Mouse (Mus musculus): ENCODE results near the gene Maml2.
A peak's percentile ranks its signal among the peaks of the same experiment; 100 is the strongest.

The Maml2 gene

DNA sequence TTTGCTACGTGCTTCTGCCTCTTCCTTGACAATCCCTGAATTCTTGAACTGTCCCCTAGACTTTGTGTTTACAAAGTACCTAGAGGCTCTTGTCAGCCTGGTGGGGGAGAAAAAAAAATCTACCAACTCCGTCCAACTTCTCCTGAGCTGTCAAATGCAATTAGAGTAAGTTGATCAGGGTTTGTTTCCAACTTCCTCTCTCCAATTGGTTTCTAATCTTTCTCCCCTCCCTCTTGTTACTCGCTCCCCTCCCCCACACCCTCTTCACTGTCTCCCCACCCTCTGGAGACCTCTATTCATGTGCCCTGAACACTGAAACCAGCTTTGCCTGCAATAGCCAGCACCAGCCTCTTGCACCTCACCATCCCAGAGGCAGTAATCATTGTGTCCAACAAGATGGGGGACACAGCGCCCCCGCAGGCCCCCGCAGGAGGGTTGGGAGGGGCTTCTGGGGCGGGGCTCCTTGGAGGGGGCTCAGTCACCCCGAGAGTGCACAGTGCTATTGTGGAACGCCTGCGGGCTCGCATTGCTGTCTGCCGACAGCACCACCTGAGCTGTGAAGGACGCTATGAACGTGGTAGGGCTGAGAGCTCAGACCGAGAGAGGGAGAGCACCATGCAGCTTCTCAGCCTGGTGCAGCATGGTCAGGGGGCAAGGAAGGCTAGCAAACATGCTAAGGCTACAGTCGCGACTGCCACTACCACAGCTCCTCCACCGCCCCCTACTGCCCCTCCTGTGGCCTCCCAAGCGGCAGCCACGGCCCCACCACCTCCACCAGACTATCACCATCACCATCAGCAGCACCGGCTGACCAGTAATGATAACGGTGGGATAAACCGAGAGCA lies at the start of gene Maml2:
TSS of gene Maml2 (plus strand) at position 290 of the 845 bp plus-strand sequence.
- peak; percentile 45 for DNase-seq (ENCODE audit: low spot score)

DNA sequence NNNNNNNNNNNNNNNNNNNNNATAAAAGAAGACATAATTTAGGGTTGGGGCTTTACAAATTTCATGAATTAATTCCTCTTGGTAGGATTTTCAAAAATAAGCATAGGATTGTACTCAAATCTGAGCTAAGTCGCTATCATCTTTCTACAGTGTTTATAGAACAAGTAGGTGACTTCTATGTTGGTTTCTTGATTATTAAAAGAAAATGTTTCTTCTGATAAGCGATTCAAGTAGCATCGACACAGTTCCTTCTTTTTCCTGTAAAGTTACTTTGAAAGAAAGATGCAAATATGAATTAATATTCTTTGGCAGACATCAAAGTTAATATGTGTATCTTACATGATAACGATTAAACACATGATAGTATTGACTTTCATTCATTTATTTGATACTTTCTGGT lies 49.7 kb upstream of the Maml2 start:
- DNase-seq (ENCODE audit: low spot score): no peak

DNA sequence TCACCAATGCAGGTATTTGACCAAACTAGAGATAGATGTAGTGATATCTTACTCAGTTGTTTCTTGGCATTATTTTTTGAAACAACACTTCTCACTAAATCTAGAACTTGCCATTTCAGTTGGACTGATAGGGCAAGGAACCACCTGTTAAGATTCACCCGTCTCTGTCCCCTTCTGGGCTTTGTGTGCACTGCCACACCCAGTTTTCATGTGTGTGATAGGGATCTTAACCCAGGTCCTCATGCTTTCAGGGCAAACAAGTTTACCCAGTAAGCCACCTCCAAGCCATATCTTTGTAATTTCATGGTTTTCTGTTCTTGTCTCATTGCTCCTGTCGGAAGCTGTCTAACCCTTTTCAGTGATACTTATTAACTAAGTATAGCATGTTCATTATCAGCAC lies 46.5 kb upstream of the Maml2 start:
- no peak for DNase-seq (ENCODE audit: low spot score)

DNA sequence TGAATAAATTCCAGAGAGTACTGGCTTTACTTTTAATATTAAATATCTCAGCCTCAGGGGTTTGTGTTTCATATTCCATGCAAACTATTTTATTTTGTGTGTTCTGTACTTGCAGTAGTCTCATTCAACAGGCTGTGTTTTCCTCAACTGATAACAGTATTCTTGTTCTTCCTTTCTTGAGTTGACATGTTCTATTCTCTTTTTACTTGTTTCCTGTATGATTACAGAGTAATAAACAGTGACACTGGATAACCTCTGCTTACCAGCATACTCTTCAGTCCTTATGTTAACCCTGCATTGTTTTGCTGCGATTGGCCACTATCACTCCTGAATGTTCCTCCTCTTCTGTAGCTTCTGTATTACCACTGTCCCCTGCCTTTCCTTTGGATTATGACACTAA lies 41.0 kb upstream of the Maml2 start:
- DNase-seq (ENCODE audit: low spot score): no peak

DNA sequence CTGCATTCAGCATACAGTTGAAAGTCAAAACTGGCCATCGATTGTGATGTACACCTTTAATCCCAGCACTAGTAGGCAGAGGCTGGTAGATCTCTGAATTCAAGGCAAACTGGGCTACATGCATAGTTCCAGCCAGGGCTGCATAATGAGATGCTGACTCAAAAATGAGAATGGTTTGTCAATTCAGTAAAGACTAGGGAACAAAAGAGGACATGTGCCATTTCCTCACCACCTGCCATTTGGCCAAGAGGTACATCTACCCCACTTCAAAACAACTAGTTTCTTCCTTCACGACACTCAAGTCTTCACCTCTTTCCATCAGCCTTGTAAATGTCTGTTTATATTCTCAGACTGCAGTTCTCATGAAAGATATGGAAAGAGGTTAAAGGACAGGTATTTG lies 39.6 kb upstream of the Maml2 start:
- DNase-seq (ENCODE audit: low spot score): no peak

DNA sequence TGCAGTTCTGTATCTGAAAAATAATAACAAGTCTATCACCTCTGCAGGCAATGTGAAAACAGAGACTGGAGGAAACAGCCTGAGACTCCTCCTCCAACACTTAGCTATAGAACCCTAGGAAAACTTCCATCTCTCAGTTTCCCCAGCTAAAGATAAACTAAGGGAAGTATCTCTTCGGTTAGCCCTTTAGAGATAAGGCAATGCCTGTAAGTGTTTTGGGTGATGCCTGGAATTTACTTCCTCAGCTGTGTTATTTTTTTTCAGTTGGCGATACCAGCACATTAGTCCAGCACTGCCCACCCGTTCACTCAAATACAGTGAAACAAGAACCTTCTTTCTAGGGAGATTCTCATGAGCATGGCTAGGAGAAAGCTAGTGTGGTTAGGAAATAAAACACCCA lies 36.8 kb upstream of the Maml2 start:
- no peak for DNase-seq (ENCODE audit: low spot score)

DNA sequence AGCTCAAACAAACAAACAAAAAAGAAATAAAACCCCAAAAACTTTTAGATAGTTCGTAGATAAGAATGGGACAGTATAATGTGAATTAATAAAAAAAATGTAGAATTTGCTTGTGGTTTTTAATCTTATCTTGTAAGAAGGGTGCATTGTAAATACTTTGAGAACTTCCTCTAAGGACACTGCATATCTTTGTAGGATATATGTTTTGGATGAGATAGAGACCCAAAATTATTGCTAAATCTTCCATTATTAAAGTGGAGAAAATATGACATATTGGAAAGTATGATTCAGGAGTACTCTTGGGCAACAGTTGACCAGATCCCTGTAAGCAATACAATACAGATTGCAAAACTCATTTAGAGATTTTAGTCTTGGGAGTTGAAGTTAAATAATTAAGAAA lies 24.5 kb upstream of the Maml2 start:
- DNase-seq (ENCODE audit: low spot score): no peak

DNA sequence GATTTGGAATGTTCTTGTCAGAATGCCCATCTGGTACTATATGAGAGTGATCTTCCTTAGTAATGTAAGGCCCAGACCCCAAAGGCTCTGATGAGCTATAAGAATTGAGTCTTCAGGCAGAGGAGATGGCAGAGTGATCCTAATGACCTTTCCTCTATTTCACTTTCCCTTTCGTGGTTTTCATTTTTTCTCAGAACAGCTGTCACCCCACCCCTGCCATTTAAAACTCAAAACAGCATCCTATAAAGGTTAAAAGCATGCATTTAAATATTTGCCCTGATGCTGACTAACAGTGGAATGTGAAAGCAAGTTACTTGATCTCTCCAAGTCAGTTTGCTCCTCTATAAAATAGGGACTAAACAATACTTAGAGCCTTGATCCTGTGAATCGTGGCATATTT lies 10.3 kb upstream of the Maml2 start:
- DNase-seq (ENCODE audit: low spot score): no peak

DNA sequence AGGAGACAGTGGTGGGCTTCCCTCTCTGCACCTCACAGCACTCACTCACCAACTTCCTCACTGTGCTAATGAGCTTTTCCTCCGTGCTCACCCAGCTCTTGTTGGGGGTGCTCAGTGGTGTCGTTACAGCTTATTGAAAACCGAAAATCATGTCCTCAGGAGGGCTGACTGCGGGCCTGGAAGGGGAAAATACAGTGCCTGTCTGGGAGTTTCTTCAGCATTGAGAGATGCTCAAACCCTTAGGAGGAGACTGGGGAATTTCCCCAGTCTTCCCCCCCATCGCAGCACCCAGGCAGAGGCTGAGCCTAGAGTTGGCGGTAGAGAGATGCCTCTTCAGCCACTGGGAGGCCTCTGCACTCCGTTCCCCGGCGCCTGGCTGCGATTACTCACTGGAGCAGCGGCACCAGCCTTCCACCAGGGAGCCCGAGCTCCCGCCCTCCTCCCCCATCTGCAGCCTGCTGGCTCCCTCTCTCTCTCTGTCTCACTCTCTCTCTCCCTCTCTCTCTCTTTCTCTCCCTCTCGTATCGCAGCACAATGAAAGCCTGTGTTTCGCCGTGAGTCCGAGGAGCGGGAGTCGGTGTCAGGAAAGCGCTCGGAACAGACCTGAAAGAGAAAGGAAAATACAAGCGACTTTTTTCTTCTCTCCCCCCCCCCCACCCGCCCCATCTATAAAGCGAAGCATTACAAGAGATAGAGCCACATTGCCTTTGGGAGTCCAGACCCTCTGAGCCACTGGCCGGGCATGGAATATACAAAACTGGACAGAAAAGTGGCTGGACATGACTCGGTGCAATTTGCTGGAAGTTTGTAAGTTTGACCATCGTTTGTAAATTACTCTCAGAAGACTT lies 1.3 kb upstream of the Maml2 start:
- DNase-seq (ENCODE audit: low spot score): peak; percentile 76

DNA sequence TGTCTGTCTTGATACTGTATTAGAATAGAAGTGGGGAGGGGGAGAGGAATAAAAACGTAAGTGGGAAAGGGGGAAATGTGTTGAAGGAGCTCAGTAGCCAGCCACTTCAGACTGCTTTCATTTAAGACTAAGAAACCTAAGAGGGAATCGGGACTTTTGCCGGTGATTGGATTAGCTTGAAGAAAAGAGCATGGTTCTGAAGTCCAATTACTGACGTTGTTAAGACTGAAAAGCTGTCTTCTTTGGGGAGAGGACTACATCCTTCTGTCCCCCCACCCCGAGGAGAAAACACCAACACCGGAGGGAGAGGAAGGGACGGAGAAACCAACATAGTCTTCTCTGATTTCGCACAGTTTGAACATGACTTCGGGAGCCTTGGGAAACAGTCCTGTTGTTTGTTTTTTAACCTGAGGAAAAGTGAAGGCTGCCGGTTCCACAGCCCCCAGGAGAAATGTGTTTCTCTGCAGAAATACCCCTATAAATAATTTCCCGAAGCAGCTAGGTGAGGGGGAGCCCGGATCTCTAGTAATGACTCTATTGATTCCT lies 562 bp upstream of the Maml2 start:
- DNase-seq (ENCODE audit: low spot score): no peak

DNA sequence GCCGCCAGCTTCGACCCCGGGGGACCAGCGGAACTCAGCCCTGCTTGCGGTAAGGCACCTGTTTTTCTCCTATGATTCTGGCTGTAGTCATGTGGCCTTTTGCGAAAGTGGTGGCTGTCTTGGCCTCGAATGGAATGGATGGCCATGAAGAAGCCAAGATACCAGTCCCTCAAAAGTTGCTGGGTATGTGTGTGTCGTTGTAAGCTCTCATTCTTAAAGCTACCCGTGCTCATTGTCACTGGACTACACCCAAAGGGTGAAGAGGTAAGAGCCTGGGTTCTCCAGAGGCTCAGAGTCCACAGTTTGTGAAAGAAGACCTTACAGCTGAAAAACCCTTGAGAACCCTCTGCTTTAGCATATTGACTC lies 739 bp downstream of the Maml2 start:
- no peak for DNase-seq (ENCODE audit: low spot score)

DNA sequence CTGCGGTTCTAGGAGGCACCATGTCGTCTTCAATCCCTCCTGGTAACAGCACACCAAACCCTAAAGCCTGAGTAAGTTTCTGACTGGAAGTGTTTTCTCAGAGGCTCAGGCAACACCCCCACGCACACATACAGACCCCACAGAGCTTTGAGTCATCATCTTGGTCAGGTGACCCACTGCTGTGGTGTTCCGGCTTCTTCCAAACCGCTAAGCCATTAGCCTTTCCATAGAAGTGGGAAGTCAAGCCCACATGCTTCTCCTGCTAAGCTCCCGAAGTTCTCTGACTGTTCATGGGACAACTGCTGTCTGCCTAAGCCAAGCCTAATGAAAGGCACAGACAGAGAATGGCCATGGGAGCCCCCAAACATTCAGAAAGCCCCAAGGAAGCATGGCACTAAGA lies 1.4 kb downstream of the Maml2 start:
- DNase-seq (ENCODE audit: low spot score): no peak

DNA sequence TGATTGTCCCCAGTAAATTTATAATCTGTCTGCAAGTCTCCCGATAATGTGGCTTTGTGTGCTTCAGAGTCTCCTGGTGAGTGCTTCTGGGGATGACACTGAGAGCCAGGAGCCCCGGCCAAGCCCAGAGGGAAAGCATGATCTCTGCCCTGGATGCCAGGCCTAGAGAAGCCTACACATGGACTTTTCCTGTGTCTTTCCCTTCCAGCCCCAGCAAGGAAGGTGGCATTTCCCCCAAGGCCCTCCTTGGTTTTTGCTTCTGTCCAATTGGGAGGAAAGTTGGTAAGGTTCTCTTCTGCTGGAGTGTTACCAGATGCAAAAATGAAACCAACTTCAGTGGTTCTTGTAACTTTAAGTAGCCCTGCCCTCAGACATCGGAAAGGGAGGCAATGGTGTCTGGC lies 2.3 kb downstream of the Maml2 start:
- no peak for DNase-seq (ENCODE audit: low spot score)

DNA sequence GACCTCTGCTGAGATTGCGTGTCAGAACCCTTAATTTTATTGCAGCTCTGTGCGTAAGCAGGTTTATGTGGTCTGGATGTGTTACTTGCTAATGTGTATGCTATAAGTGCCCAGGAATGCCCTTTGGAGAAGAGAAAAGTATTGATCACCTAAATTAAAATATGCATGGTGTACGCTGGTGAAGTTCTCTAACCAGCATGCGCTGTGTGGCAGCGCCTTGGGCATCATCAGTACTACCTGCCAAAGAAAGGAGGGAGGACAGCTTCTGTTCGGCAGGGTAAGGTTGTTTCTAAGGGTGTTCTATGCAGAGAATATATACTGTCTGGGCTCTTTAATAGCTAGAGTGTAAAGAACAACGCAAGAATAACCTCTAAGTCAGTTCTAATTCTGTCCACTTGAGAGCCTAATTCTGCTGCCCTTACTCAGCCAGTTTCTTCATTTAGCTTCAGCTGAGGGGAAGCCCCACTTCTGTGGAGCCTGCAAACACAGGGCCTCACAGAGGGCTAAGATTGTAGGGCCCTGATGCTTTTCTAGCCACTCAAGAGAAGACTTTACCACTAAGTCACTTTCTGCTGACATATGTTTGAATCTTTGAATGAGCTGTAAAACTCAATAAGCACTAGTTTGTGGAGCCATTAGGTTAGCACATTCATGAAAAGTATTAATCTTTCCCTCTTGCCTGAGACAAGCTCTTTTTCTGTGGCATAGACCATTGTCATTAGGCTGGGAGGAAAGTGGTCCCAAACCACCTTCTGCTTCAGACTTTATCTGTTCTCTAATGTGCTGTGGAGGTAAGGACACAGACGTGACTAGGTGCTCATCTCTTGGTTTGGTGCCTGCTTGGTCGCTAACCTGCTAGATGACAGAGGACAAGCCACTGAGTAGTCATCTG lies 3.4 kb downstream of the Maml2 start:
- DNase-seq (ENCODE audit: low spot score): no peak

DNA sequence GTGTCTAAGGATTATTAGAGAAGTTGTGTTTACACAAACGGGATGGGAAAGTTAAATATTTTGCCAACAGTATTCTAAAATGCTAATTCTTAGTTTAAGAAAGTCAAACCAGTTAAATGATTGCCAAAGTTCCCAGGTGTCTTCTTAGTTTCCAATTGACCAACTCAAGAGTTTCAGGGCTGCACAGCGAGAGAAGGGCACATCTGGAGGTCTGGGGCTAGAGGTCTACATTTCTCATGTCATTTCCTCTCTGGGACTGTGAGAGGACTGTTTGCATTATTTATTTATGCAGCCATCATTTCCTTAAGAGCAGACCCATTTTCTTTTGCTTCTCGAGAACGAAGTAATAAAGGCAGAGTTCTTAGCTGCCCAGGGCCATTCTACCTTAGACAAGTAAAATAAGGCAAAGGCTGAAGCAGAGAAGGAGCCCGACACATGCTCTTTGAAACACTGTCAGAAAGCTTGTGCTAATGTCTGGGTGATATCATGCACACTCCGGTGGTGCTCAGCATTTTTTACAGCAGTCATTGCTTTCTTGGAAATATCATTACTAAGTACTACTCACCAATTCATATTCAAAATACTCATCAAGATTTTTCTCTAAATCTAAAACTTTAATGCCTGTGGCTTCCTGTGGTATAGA lies 4.5 kb downstream of the Maml2 start:
- DNase-seq (ENCODE audit: low spot score): no peak

DNA sequence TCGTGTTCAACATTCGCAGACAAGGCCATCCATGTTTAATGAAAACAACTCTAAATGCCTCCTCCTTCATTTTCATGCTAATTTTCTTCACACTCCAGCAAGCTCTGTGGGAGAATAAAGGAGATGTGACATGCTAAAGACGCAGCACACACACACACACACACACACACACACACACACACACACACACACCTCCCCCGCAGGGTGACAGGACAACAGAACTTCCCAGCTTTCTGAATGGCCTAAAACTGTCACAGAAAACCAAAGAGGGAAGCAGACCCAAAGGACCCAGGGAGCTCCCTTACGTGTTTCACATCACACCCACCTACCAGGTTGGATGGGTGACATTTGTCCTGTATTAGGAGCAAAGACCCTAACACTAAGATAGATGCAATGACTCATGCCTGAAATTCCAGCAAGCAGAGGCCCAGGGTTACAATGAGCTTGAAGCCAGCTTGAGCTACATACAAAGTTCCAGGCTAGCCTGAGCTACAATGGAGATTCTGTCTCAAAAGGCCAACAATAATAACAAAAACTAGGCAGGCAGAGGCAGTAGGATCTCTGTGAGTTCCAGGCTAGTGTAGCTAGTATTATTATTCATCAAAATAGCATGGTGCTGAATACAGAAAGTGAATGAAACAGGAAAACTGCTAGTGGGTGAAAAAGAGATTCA lies 5.5 kb downstream of the Maml2 start:
- DNase-seq (ENCODE audit: low spot score): no peak

DNA sequence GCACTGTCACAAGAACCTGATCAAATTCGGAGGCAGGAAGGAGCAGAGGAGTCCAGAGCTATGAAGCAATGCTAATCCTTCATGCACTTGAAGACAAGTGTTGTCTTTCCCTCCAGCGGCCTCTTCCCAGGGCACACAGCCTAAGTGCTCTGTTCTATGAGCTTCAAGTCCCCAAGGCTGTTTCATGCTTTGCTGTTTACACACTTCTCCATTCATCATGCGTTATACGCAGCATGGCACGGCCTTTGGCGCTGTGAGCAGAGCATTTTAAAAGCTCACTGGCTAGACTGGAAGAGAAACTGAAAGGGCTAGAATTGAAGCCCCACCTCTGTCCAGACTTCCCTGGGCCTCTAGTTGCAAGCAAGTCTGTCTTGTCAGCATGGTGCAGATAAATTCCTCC lies 6.2 kb downstream of the Maml2 start:
- no peak for DNase-seq (ENCODE audit: low spot score)

DNA sequence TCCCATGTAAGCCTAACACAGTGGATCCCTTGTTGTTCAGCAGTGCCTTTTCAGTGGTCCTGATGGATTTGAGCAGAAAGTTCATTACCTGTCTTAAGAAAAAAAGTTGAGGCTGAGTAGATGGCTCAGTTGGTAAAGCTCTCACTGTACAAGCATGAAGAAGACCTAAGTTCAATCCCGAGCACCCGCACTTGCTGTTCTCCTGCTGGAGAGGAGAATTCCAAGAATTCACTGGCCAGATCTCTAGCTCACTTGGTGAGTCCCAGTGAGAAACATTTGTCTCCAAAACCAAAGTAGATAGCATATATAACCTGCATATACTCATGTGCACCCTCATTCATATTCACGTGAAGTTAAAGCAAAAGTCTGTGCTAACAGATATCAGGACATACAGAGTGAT lies 8.7 kb downstream of the Maml2 start:
- no peak for DNase-seq (ENCODE audit: low spot score)

DNA sequence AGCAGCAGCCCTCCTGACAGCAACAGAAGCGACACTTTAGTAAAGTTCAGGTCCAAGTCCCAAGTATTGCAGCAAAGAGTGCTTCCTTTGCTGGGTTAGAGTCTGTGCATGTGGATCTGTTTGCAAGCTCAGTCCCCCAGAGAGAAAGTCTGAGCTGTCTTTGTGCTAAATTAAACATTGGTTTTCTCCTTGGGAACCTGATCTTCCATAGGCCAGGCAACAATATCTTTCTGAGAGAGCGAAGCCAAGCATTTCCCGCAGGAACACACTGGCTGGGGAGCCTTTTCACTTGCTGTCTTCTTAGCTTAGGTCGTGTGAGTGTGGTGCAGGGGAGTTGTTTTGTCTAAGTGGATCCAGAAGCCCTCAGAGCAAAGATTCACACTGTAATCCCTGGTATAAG lies 9.5 kb downstream of the Maml2 start:
- no peak for DNase-seq (ENCODE audit: low spot score)

DNA sequence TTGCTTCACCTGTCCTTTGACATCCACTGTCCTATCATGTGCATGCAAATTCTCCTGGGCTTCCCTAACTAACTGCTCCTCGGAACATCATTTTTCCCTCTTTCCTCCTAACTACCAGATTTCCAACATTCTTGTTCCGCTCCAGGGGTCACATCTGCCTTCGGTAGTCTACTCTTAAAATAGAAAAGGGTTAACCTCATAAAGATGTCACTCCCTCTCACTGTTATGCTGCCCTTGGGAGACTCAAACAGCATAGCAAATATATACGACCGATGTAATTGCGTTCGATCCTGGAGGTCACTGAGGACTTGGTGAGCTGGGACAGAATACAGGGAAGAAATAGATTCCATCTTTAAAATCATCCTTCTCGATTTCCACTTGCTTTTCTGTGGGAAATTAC lies 11.0 kb downstream of the Maml2 start:
- no peak for DNase-seq (ENCODE audit: low spot score)

DNA sequence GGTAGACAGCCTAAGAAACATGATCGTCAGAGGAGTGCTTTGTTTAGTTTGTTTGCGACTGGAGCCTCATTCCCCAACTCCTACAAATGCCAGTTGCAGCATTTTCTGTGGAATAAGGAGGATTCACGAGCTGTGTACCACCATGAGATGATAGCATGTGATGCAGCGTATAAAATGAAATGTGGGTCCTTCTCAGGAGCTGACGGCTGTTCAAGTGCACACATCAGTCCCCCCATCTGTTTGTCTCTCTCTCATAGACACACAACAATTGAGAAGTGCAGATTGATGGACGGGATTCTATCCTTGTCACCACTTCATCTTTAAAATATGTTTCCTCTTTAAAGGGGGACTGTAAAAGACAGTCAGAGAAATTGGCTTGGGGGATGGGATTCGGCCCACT lies 12.1 kb downstream of the Maml2 start:
- DNase-seq (ENCODE audit: low spot score): no peak
